Mouse (Mus musculus) spleen, adult 2 months (tissue): ENCODE measurements around the gene Yars.

Source experiments
- CTCF ChIP-seq: fragments of 200-500 bp; IDR thresholded peaks from 2 replicates; pipeline ENCODE4 v1.5.1; 2011; ENCODE audit warnings: mild to moderate bottlenecking, inconsistent platforms; ENCODE audit not compliant: insufficient read depth, insufficient read length, insufficient replicate concordance; ENCODE audit errors: extremely low read depth
- POLR2A ChIP-seq: fragments of 200-500 bp; IDR thresholded peaks from 2 replicates; pipeline ENCODE4 v1.6.1; 2011; ENCODE audit warnings: low read depth, low read length, inconsistent platforms

- TF ChIP-seq POLR2A (no peak), CTCF (no peak)
These were observed 42.3 kb downstream of the Yars start for GRCm38 (mm10) chr4:129231594-129232450.
